Mouse (Mus musculus) midbrain, embryonic 13.5 days (tissue): ENCODE data around the gene Oit1. TPM values are rescaled to one million over a fixed set of nuclear protein-coding genes. Genes with fewer than 3 reads are reported as not detected.

Experiments used
- ATAC-seq: fragments of 200-750 bp; cut with Nextera tagmentation; 2 replicates; pipeline ENCODE4 v1.8.0; 2017; ENCODE audit warnings: mild to moderate bottlenecking, moderate TSS enrichment, moderate library complexity
- H3K27ac ChIP-seq: fragments of 300-500 bp; sonication (generic); 2 replicates; pipeline ENCODE4 v1.5.1; 2015; ENCODE audit warnings: inconsistent platforms, mild to moderate bottlenecking, moderate library complexity
- H3K27me3 ChIP-seq: fragments of 300-500 bp; sonication (generic); 2 replicates; pipeline ENCODE4 v1.6.1; 2015; ENCODE audit warnings: mild to moderate bottlenecking, inconsistent platforms
- H3K36me3 ChIP-seq: fragments of 300-500 bp; sonication (generic); 2 replicates; pipeline ENCODE4 v1.6.1; 2015; ENCODE audit warnings: mild to moderate bottlenecking, inconsistent platforms
- H3K4me1 ChIP-seq: fragments of 300-500 bp; sonication (generic); replicated peaks from 2 replicates; pipeline ENCODE4 v1.6.1; 2015; ENCODE audit warnings: inconsistent platforms
- H3K4me2 ChIP-seq: fragments of 300-500 bp; sonication (generic); replicated peaks from 2 replicates; pipeline ENCODE4 v1.6.1; 2015; ENCODE audit warnings: moderate library complexity, mild to moderate bottlenecking, inconsistent platforms
- H3K4me3 ChIP-seq: fragments of 300-500 bp; sonication (generic); replicated peaks from 2 replicates; pipeline ENCODE4 v1.5.1; 2015; ENCODE audit warnings: mild to moderate bottlenecking, inconsistent platforms
- H3K9ac ChIP-seq: fragments of 300-500 bp; sonication (generic); replicated peaks from 2 replicates; pipeline ENCODE4 v1.6.1; 2015; ENCODE audit warnings: mild to moderate bottlenecking, inconsistent platforms
- H3K9me3 ChIP-seq: fragments of 300-500 bp; sonication (generic); 2 replicates; pipeline ENCODE4 v1.6.1; 2016; ENCODE audit warnings: mild to moderate bottlenecking, inconsistent platforms
- WGBS: fragments of 180-500 bp; shearing (Covaris S2); methylation state at CpG from one replicate; pipeline ENCODE4 v1.1.7; 2015; 5-methylcytosine and 5-hydroxymethylcytosine counted together
- polyA plus RNA-seq: library from polyadenylated mRNA; unstranded; fragments of >200 nt; fragmentation: Nextera tagmentation; extraction: Ambion mirVana; gene quantifications from 2 replicates; pipeline ENCODE4 v1.2.1, GENCODE M21; 2015

Oit1 gene
- polyA plus RNA-seq, 1 experiment from 2014 or later, result not detected

GRCm38 (mm10) chr14:8367727-8368520 is 10.6 kb downstream of the Oit1 start:
- H3K4me1 ChIP-seq, result peaks cover 13% of the 10 kb centered on the region
- H3K27ac ChIP-seq, result 0 out of 2 replicates have a peak overlapping the region, but pooled peaks have one; percentile 17
- no peaks in the 10 kb centered on the region for H3K9me3 ChIP-seq
- no peaks in the 10 kb centered on the region for H3K36me3 ChIP-seq
- ATAC-seq, result 0 out of 2 replicates have a peak, but pooled peaks have one; percentile 25
- no peak overlapping the region for H3K4me3 ChIP-seq
- no peak overlapping the region for H3K9ac ChIP-seq
- H3K27me3 ChIP-seq, result no peaks in the 10 kb centered on the region
- 41% methylated on average over 4 of the region's 4 CpGs for WGBS
- no peak overlapping the region for H3K4me2 ChIP-seq

GRCm38 (mm10) chr14:8367121-8367520 is 11.4 kb downstream of the Oit1 start:
- ATAC-seq, result no peak
- WGBS, result 0% methylated on average over 1 of the region's 1 CpGs
- Histone ChIP-seq H3K4me1 (peaks cover 13% of the 10 kb centered on the region), H3K4me3 (no peak overlapping the region), H3K36me3 (no peaks in the 10 kb centered on the region), H3K9ac (no peak overlapping the region), H3K4me2 (no peak overlapping the region), H3K27ac (no peak overlapping the region), H3K9me3 (no peaks in the 10 kb centered on the region), H3K27me3 (no peaks in the 10 kb centered on the region)

GRCm38 (mm10) chr14:8365833-8366232 is 12.7 kb downstream of the Oit1 start:
- no peak for ATAC-seq
- peaks cover 13% of the 10 kb centered on the region for H3K4me1 ChIP-seq
- H3K4me2 ChIP-seq, result no peak overlapping the region
- no peaks in the 10 kb centered on the region for H3K27me3 ChIP-seq
- H3K36me3 ChIP-seq, result no peaks in the 10 kb centered on the region
- H3K9ac ChIP-seq, result no peak overlapping the region
- WGBS, result 71% methylated on average over 6 of the region's 6 CpGs
- no peak overlapping the region for H3K27ac ChIP-seq
- H3K9me3 ChIP-seq, result no peaks in the 10 kb centered on the region
- H3K4me3 ChIP-seq, result no peak overlapping the region

GRCm38 (mm10) chr14:8356836-8357235 is 21.7 kb downstream of the Oit1 start:
- ATAC-seq, result no peak
- H3K27ac ChIP-seq, result no peak overlapping the region
- no peaks in the 10 kb centered on the region for H3K36me3 ChIP-seq
- no peak overlapping the region for H3K4me3 ChIP-seq
- no peaks in the 10 kb centered on the region for H3K9me3 ChIP-seq
- no peak overlapping the region for H3K4me2 ChIP-seq
- WGBS, result 89% methylated on average over 9 of the region's 9 CpGs
- H3K27me3 ChIP-seq, result no peaks in the 10 kb centered on the region
- no peaks in the 10 kb centered on the region for H3K4me1 ChIP-seq
- no peak overlapping the region for H3K9ac ChIP-seq

GRCm38 (mm10) chr14:8355999-8356501 is 22.5 kb downstream of the Oit1 start:
- no peaks in the 10 kb centered on the region for H3K4me1 ChIP-seq
- H3K9me3 ChIP-seq, result no peaks in the 10 kb centered on the region
- no peak overlapping the region for H3K4me2 ChIP-seq
- no peak overlapping the region for H3K27ac ChIP-seq
- H3K36me3 ChIP-seq, result no peaks in the 10 kb centered on the region
- no peak overlapping the region for H3K4me3 ChIP-seq
- no peaks in the 10 kb centered on the region for H3K27me3 ChIP-seq
- 42% methylated on average over 6 of the region's 6 CpGs for WGBS
- no peak overlapping the region for H3K9ac ChIP-seq
- peak; percentile 84 for ATAC-seq

GRCm38 (mm10) chr14:8348927-8349326 is 29.6 kb downstream of the Oit1 start:
- Histone ChIP-seq H3K4me3 (no peak overlapping the region), H3K4me1 (no peaks in the 10 kb centered on the region), H3K9me3 (no peaks in the 10 kb centered on the region), H3K27me3 (no peaks in the 10 kb centered on the region), H3K9ac (no peak overlapping the region), H3K27ac (no peak overlapping the region), H3K4me2 (no peak overlapping the region), H3K36me3 (no peaks in the 10 kb centered on the region)
- ATAC-seq, result no peak
- WGBS, result 80% methylated on average over 9 of the region's 9 CpGs

- H3K4me2 ChIP-seq, result no peak overlapping the region
- H3K9me3 ChIP-seq, result no peaks in the 10 kb centered on the region
- peak; percentile 47 for ATAC-seq
- no peak overlapping the region for H3K4me3 ChIP-seq
- no peaks in the 10 kb centered on the region for H3K4me1 ChIP-seq
- peaks cover 3% of the 10 kb centered on the region; the same call in 1 of the 2 replicates for H3K27me3 ChIP-seq
- H3K27ac ChIP-seq, result no peak overlapping the region
- no peaks in the 10 kb centered on the region for H3K36me3 ChIP-seq
- 19% methylated on average over 7 of the region's 7 CpGs for WGBS
- no peak overlapping the region for H3K9ac ChIP-seq
Measured at GRCm38 (mm10) chr14:8346255-8346997, 32.1 kb downstream of the Oit1 start.

- Histone ChIP-seq H3K4me1 (no peaks in the 10 kb centered on the region), H3K27me3 (peaks cover 3% of the 10 kb centered on the region; the same call in 1 of the 2 replicates), H3K9me3 (no peaks in the 10 kb centered on the region), H3K9ac (no peak overlapping the region), H3K4me2 (no peak overlapping the region), H3K27ac (no peak overlapping the region), H3K36me3 (no peaks in the 10 kb centered on the region), H3K4me3 (no peak overlapping the region)
- WGBS, result 71% methylated on average over 4 of the region's 4 CpGs
- no peak for ATAC-seq
Measured at GRCm38 (mm10) chr14:8345566-8345965, 33.0 kb downstream of the Oit1 start.

GRCm38 (mm10) chr14:8342509-8343106 is 35.9 kb downstream of the Oit1 start:
- Histone ChIP-seq H3K9me3 (no peaks in the 10 kb centered on the region), H3K27ac (no peak overlapping the region), H3K9ac (no peak overlapping the region), H3K27me3 (peaks cover 3% of the 10 kb centered on the region; the same call in 1 of the 2 replicates), H3K4me2 (no peak overlapping the region), H3K4me3 (no peak overlapping the region), H3K36me3 (no peaks in the 10 kb centered on the region), H3K4me1 (no peaks in the 10 kb centered on the region)
- 78% methylated on average over 5 of the region's 5 CpGs for WGBS
- ATAC-seq, result no peak

GRCm38 (mm10) chr14:8340226-8340625 is 38.3 kb downstream of the Oit1 start:
- Histone ChIP-seq H3K4me3 (no peak overlapping the region), H3K4me1 (no peaks in the 10 kb centered on the region), H3K9me3 (no peaks in the 10 kb centered on the region), H3K36me3 (no peaks in the 10 kb centered on the region), H3K4me2 (no peak overlapping the region), H3K27me3 (peaks cover 3% of the 10 kb centered on the region; the same call in 1 of the 2 replicates), H3K27ac (no peak overlapping the region), H3K9ac (no peak overlapping the region)
- ATAC-seq, result no peak
- 87% methylated on average over 4 of the region's 4 CpGs for WGBS

- 76% methylated on average over 10 of the region's 10 CpGs for WGBS
- no peaks in the 10 kb centered on the region for H3K9me3 ChIP-seq
- no peak overlapping the region for H3K9ac ChIP-seq
- H3K27me3 ChIP-seq, result no peaks in the 10 kb centered on the region
- no peak overlapping the region for H3K4me2 ChIP-seq
- no peaks in the 10 kb centered on the region for H3K4me1 ChIP-seq
- no peak overlapping the region for H3K4me3 ChIP-seq
- H3K36me3 ChIP-seq, result no peaks in the 10 kb centered on the region
- ATAC-seq, result no peak
- H3K27ac ChIP-seq, result no peak overlapping the region
Measured at GRCm38 (mm10) chr14:8335947-8336346, 42.6 kb downstream of the Oit1 start.

GRCm38 (mm10) chr14:8334511-8334910 is 44.0 kb downstream of the Oit1 start:
- Histone ChIP-seq H3K27ac (no peak overlapping the region), H3K27me3 (no peaks in the 10 kb centered on the region), H3K36me3 (no peaks in the 10 kb centered on the region), H3K4me1 (peaks cover 9% of the 10 kb centered on the region), H3K9ac (no peak overlapping the region), H3K9me3 (no peaks in the 10 kb centered on the region), H3K4me2 (no peak overlapping the region), H3K4me3 (no peak overlapping the region)
- 78% methylated on average over 3 of the region's 3 CpGs for WGBS
- ATAC-seq, result no peak
